Mouse (Mus musculus): ENCODE results near the gene Srebf1. TPM values are rescaled to one million over a fixed set of nuclear protein-coding genes. Genes with fewer than 3 reads are reported as not detected.

The Srebf1 gene
- 10 to 100 TPM; 46.8 to 52.8 TPM for total RNA-seq (2021)
- long read RNA-seq, full-length matches to known transcripts = 8 of 26 reads
- long read RNA-seq, partial matches to known transcripts = 5 of 26 reads
- long read RNA-seq, other reads (novel, unspliced or antisense) = 13 of 26 reads

DNA sequence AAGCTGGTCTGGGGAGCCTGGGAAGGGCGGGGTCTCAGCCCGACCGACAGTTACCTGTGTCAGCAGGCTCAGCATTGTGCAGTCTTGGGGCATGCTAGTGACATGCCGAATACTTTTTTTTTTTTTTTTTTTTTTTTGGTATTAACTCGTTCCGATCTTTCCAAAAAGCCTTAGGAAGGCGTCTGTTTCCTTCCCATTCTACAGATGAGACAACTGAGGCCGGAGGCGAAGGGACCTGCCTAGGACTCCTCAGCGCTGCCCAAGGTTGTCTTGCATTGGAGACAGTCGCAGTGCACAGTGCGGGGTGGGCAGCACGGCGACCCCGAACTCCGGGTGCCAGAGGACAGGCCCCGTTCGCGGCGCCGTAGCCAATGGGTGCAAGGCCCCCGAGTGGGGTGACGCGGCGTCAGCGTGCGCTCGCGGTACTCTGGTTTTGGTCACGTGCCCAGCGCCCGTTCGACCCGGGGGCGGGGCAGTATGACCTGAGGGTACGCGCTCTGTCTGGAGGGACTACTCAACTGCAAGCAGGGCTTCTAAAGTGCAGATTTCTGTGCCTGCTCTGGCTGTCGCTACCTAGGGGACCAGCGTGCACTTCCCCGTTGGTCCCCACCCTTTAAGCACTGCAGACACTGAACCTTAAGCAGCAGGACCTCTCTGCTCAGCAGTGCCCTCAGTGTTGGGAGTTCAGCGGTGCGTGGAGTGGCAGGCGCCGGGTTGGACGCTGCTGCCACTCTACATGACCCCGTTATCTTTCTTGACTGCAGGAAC lies at the start of gene Srebf1:
Gene Srebf1 (minus strand): TSS at position 113 of the 768 bp plus-strand sequence.
- peak; percentile 71 to 74 for DNase-seq (ENCODE audit: low spot score in 2 of 2)

DNA sequence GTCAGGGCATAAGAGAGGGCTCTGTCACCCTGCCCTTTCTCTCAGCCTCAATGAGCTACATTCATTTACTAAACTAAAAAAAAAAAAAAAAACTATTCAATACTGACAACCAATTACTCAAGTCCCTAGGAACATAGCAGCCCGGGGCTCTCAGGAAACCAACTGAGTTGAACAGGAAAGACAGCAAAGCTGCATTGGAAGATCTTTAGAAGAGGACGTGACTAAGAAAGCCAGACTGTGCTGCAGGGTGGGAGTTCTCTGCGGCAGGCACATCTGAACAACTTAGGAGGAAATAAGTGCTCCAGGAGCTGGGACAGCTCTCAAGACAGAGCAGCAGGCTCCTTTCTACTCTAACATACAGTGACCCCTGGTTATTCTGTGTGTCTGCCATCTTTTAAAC lies 46.2 kb upstream of the Srebf1 start:
- no peak for DNase-seq (ENCODE audit: low spot score in 2 of 2)

DNA sequence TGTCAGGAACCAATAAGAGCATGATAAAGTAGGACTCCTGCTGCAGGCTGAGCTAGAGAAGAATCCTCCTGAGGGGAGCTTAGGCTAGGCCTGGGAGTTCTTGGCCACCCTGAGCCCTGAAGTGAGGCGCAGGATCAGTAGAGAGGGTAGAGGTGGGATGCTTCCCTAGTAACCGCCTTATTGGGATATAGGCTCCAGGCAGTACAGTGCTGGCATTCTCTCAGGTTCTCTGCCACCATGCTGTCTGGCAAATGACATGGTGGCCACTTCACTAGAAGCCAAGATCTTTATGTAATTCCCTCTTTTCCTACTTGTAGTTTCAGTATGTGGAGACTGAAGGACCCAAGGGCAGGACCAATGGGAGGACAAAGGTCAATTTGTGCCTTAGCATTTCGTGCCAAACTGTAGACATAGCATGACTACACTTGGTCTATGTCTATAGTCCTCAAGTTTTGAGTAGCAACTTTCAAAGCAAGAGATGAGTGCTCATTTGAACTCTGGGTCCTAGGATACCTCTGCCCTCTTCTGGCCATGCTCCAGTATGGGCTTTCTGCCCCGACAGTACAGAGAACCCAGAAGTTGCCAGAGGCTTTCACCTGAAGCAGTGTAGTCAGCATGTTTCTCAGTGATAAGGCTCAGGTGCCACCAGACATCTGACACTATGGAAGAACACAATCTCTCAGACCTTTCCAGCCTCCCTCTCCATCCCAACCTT lies 43.0 kb upstream of the Srebf1 start:
- DNase-seq (ENCODE audit: low spot score in 2 of 2) = no peak

DNA sequence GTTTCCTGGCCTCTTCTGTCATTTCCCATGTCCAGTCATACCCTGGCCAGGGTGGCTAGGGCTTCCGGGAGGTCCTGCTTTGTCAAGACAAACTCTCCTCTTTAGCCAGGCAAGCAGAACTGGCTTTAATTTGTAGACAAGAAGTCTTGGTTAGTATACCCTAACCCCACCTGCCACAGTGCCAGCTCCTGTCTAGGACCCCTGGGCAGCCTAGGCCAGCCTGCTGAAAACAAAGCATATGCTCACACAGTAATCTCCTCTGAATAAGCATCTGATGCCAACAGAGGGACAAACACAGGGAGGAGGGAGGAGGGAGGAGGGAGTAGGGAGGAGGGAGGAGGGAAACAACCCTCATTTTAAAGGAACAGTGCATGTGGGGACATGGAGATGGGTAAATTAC lies 42.3 kb upstream of the Srebf1 start:
- no peak for DNase-seq (ENCODE audit: low spot score in 2 of 2)

DNA sequence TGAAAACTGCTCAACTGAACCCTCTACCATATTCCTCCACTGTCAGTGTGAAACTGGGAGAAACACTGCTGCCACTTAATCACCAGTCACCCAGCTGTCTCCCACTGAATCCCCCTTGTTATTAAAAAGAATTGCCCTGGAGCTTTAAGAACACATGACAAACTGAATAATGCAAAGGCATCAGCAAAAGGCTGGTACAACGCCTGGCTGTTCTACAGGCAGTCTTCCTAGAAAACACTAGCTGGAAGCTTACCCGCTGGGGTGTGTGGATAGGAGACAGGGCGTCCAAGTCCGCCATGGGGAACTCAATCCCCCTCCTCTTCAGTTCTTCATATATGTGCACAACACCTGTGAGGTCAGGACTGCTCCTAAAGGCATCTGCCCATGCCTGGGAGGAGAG lies 40.0 kb upstream of the Srebf1 start:
- DNase-seq (ENCODE audit: low spot score in 2 of 2) = no peak

DNA sequence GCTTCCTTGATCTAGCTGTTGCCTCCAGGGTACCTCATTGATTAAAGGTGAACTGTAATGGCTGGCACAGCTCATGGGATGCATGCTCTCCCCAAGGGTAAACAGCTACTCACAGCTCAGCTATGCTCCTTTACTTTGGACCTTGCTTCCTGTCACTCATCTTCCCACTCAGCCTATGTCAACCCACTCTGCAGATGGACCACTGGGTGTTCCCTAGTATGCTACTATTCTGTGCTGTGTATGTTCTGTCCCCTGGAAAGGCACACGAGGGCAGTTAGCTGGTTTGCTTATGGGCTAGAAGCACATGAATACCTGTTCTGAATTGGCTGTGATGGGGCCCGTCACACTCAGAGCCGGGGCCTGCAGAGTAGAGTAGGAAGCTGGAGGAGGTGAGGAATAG lies 38.4 kb upstream of the Srebf1 start:
- DNase-seq (ENCODE audit: low spot score in 2 of 2) = no peak

DNA sequence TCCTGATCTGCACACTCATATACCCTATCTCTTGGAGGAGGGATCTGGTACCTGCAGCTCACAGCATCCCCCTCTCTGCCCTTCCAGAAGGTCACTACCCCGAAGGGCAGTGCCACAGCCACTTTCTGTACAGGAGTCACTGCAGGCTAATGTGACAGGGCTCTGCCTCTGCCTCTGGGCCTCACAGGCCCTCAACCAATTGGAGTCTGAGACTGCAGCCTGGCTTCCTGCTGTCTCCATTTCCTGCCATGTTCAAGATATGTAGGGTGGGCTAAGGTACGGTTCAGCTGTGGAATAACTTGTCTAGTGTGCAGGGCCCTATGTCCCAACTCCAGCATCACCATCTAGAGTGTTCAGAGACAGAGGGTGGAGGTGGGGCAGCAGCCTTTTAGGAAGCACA lies 35.3 kb upstream of the Srebf1 start:
- DNase-seq (ENCODE audit: low spot score in 2 of 2) = no peak

DNA sequence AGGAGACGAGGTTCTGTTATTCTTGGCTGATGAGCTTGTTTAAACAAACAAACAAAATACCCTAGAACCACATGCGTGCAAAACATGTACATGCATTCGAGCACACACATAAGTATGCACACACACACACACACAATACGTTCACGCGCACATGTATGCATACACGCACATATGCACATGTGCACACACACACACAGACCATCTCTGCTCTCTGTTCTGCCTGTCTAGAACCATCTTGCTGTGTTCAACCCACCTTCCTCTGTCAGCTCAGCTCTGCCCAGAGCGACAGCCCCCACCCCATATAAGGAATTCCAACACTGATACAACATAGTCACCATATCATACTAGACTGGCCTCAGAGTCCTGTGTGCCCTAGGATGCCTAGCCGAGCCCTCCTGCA lies 34.3 kb upstream of the Srebf1 start:
- no peak for DNase-seq (ENCODE audit: low spot score in 2 of 2)

DNA sequence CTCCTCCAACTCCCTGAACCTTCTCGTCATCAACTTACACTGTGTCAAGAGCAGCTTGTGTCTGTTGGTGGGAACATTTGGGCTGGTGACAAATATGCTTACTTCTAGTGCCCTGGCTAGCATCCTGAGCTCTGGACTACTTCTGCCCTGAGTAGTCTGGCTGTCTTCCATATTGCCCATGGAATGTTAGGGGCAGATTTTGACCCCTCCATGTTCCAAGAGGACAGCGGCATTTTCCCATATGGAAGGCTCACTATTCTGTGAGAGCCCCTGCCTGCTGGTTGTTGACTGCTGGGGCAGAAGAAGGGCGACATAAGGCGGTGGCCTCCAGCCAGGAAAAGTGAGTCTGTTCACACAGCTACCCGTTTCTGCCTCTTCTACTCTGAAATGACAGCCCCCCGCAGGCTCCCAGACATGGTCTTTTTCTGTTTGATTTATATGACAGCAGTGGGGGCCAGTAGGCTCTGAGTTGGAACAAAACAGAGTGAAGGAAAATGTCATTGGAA lies 33.8 kb upstream of the Srebf1 start:
- peak; percentile 73 to 77 for DNase-seq (ENCODE audit: low spot score in 2 of 2)

DNA sequence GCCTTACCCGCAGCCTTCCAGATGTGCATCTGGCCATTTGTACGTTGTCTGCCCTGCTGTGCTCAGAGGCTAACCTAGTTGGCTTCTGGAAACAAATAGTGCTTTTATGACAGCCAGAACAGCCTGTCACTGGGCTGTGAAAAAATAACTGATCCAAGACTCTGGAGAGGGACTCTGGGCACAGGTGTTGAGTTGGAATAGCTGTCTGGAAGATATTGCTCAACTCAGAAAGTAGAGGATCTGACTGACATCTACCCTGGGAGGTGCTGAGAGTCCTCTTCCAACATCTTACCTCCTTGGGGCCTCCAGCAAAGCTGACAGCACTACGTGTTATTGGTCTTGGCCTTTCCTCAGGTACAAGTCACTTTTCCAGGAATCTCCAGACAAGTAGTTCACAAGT lies 33.3 kb upstream of the Srebf1 start:
- no peak for DNase-seq (ENCODE audit: low spot score in 2 of 2)

DNA sequence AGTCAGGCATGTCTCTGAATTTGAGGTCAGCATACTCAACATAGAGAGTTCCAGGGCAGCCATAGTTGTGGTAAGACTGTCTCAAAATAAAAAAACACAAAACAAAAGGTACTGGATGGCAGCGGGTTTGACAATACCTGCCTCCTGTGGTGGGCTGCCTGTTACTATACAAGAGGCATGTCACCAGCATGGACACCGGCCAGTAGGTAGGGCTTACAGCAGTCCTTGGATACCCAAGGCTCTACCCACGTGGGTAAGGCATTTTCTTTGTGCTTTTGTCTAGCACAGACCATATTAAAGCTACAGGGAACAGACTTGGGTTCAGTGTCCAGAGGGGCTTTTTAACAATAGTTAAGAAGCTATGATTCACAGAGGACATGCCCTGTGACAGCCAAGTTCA lies 32.8 kb upstream of the Srebf1 start:
- DNase-seq (ENCODE audit: low spot score in 2 of 2) = no peak

DNA sequence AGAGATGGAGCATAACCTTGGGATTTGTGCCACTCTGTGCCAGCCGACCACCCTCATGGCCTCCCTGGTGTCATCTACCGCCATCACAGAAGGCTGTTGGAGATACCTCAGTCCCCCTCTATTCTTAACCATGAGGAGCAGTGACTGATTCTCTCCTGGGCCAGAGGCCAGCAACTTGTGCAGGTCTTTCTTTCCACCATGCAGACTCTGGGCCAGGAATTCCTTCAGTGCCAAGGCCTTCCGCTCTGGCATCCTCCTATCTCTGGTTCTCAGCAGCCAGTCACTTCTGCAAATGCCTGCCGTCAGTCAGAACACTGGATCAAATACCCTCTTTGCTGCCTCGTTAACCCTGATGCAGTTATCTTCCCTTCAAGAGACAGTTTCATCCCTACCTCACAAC lies 31.9 kb upstream of the Srebf1 start:
- DNase-seq (ENCODE audit: low spot score in 2 of 2) = no peak

DNA sequence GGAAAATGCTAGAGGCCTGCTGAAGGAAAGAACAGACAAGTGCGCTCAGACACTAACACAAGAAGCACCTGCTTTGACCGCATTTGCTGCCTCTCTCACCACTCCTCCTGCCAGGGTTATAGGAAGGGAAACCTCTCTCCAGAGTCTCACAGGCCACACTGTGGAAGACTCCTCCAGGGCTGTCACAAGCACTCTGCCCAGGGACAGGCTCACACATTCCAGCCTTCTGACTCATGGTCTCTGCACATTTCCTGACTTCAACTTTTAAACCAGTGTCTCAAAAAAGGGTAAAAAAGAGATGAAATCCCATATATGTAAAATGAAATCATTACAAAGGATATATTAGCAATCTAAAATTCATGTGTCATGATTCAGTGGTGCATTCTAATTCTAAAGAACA lies 31.2 kb upstream of the Srebf1 start:
- DNase-seq (ENCODE audit: low spot score in 2 of 2) = no peak

DNA sequence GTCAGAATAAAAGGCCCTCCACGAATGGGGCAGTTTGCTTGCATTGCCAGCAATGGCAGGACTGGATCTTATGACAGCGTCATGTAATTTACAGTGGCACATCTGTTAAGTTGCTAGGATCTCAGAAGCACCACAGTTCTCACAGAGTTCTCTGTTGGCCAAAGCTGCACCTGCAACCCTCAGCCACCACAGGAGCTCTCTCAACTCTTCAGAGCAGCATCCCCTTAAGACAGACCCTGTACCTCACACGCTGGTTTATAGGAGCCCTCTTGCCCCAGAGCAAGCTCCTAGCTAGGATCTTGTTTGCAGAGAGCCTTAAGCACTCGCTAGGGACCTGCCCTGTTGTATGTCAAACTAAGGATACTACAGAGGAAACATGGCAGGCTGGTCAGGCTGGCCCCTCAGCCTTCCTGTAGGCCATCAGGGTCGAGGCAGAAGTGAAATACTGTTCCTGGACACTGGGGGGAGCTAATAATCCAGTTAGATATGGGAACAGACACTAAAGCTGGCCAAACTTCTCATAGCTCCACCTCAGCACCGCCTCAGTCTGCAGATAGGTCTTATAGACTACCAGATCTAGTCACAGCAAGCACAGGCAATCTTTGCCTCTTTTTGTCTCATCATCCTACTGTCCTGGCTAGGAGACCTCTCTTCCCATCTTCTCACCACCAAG lies 28.7 kb upstream of the Srebf1 start:
- peak; percentile 53 to 55 for DNase-seq (ENCODE audit: low spot score in 2 of 2)

DNA sequence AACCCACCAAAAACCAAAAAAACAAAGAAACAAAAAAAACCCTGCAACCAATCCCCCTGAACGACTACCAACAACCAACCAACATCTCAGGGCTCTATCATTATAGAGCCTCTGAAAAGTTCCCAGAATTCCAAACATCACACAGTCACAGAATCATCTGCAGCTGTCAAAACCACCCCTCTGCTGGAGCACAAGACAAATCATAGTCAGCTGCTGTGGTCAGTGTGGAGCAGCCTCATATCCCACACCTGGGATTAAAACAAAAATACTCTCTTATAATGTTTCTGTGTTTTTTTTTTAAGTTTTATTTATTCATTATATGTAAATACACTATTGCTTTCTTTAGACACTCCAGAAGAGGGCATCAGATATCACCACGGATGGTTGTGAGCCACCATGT lies 27.5 kb upstream of the Srebf1 start:
- no peak for DNase-seq (ENCODE audit: low spot score in 2 of 2)

DNA sequence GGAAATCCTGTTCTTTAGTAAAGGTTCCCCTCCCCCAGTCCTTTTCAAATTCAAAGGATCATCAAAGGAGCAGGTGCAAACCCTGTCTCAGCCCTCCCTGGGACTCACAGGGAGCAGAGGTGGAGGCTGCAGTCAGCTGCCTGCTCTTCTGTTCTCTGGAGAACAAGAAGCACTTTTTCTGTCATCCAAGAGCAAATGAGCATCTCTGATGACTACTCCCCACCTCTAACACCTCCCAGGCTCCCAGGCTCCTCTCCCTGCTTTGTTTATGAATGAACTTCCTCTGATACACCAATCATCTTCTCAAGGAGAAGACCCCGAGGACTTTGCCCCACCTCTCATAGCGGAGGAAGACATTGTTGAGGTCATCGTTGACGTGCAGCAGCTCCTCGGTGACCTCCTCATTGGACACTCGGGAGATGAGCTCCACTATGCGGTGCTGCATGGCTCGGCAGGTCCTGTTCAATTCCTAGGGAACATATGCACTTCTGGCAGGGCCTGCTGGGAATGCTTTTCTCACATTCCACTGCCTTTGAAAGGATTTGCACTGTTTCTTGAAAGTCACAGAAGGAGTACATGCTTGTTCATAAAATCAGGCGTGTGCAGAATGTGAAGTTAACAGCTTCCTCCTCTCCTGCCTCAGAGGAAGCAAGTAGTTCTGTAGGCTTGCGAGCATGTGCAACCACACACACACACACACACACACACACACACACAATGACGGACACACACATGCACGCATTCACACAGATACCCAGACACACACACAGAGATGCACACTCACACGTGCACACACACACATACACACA lies 26.4 kb upstream of the Srebf1 start:
- no peak for DNase-seq (ENCODE audit: low spot score in 2 of 2)

DNA sequence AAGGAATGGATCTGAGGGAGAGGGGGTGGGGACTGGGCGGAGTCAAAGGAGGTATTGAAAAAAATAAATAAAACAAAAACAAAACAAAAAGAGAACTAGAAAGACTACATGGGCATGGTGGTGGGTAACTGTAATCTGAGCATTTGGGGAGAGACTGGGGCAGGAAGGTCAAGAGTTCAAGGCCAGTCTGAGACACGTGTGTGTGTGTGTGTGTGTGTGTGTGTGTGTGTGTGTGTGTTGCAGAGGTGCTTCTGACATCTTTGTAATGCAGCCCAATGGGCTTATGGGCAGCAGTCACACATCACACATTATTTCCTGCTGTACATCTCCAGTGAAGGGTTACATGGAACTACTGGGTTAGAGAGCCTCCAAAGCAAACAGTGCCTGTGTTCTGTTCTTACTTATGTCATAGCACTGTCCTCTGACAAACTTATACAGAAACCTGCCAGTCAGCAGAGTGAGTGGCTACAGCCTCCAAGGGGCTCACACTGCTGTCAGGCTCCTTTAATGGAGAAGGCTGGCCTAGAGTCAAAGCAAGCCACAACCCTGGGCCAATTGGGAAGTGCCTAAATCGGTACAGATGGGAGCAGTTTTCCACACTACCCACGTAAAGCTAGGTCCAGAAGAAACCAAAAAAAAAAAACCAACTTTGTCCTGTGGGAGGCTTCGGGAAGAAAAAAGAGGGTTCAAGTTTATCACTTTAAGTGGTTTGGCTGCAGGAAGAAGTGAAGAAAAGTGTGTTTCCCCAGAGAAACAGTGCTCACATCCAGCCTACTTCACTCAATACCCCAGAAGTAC lies 25.6 kb upstream of the Srebf1 start:
- DNase-seq (ENCODE audit: low spot score in 2 of 2) = no peak

DNA sequence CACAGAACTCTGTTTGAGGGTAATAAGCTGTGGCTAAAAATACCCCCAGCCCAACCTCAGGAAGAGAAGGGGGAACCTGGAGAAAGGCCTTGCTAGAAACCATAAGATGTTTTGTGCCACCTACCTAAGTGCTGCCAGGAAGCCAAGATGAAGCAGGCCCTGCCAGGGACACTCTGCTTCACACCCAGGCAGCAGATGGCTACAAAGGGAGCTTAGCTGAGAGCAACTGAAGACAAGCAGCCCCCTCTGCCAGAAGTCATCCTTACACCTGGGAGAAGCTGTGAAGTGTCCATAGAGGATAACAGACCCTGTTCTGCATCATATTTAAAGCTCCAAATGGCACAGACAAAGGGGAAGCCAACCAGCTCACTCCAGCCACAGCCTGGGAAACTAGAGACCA lies 23.7 kb upstream of the Srebf1 start:
- no peak for DNase-seq (ENCODE audit: low spot score in 2 of 2)

DNA sequence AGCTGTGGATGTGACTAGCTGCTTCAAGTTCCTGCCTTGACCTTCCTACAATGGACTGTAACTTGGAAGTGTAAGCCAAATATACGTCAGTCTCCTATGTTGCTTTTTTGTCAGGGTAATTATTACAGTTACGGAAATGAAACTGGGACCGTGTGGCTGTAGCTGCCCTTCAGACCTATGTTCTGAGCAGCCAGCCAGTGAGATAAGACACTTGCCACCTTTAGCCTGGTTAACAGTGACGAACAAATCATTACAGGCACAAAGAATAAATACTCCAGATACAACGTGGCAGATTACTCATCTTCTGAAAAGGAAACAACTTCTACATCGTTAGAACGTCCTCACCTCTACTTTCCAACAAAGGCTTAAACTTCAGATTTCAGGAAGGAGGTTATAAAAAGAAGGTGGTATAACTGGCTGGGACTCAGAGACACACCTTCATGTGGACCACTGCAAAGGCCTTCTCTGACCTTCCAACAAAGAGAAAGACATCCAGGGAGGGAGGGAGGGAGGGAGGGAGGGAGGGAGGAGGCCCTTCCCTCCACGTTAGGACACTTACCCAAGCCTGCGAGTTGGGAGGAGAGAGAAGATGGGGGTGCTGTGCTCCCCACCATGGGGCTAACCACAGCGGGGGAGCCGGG lies 22.2 kb upstream of the Srebf1 start:
- DNase-seq (ENCODE audit: low spot score in 2 of 2) = no peak

DNA sequence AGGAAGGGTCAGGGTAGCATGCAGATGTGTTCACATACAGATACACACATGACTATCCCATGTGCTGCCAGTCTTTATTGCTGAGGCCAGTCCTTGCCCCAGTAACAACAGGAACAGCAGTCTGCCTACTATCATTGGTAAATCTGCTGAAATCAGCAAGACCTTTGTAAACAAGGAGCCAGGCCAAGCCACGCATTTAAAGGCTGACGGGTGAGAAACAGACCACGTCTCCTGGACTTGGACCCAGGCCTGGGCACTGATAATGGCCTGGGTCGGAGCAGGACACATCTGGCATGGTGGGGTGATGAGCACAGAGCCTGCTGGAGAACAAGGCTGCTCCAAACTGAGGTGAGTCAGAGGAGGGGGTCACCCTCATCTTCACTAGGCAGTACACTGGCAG lies 18.1 kb upstream of the Srebf1 start:
- no peak for DNase-seq (ENCODE audit: low spot score in 2 of 2)

All from layer of hippocampus, postnatal 10 days (tissue).